Mouse (Mus musculus) spleen, adult 2 months (tissue): ENCODE results near the gene Nfkbiz.

Source experiments
- CTCF ChIP-seq: fragments of 200-500 bp; IDR thresholded peaks from 2 replicates; pipeline ENCODE4 v1.5.1; 2011; ENCODE audit warnings: mild to moderate bottlenecking, inconsistent platforms; ENCODE audit not compliant: insufficient read depth, insufficient read length, insufficient replicate concordance; ENCODE audit errors: extremely low read depth
- POLR2A ChIP-seq: fragments of 200-500 bp; IDR thresholded peaks from 2 replicates; pipeline ENCODE4 v1.6.1; 2011; ENCODE audit warnings: low read depth, low read length, inconsistent platforms

DNA sequence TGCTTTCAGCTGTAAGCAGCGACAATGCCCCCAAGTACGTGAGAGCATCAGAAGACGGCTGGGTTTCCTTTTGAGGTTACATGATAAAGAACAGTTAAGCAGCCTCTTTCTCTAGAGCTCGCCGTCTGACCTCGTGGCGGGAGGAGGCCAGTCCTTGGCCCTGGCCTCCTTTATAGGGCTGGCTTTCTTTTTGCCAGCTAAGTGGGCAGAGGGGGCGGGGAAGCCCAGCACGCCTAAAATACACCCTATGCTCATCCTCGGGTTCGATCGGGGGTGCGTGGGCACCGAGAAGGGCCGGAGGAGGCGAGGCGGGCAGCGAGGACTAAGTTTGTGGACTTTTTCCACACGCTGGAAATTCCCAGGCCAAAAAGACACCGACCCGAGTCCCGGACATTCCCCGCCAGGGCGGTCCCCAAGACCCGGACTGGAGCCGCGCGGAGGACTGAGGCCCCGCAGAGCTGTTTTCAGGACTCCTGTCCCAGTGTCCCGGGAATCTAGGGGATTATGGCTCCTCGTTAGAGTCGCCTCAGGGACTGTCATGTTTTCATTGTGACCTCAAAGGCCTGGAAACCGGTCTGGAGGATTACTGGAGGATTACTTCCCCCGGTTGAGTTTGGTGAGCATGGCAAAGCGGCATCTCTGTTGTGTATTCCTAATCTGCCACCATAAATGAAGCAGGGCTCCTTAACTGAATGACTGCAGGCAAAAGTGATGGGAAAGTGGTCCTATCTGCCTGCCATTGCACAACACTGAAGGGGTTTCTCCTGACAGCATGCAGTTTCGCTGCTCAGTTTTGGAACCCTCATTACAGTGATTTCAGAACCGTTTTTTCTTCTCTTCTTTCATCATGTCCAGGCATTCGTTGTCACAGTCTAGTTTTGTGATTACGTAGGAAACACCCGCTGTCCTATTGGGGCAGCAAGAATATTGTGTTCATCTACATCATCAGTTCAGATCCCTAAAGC lies at the start of gene Nfkbiz:
- TF ChIP-seq POLR2A = no peak; the same call in 1 of the 2 replicates
- TF ChIP-seq CTCF = no peak
